Mouse (Mus musculus): ENCODE measurements around the gene Lrrc9. TPM values are rescaled to one million over a fixed set of nuclear protein-coding genes. Genes with fewer than 3 reads are reported as not detected.

The Lrrc9 gene
- not detected for polyA plus RNA-seq (2017; shearing (Covaris generic))

GRCm38 (mm10) chr12:72441839-72442576 lies at the start of gene Lrrc9:
Gene Lrrc9 (plus strand): TSS chr12:72441866.

GRCm38 (mm10) chr12:72408954-72409353 lies 32.7 kb upstream of the Lrrc9 start, which contains the start of gene Rtn1:
Gene Rtn1 (minus strand): TSS chr12:72409054.

GRCm38 (mm10) chr12:72536021-72536597 lies 94.4 kb downstream of the Lrrc9 start, which contains the start of gene Pcnx4:
Gene Pcnx4 (plus strand): TSS chr12:72536383.

Other genes with a start within 250 kb of the Lrrc9 start
- gene Rtn1, start 32.8 kb upstream of the Lrrc9 start, polyA plus RNA-seq (2017; shearing (Covaris generic)) = not detected
- gene Pcnx4, start 94.5 kb downstream of the Lrrc9 start, polyA plus RNA-seq (2017; shearing (Covaris generic)) = 4.9 TPM
- not detected for gene Gm4756, start 207.8 kb downstream of the Lrrc9 start, polyA plus RNA-seq (2017; shearing (Covaris generic))
- gene Dhrs7, start 223.0 kb downstream of the Lrrc9 start, polyA plus RNA-seq (2017; shearing (Covaris generic)) = 34.9 TPM